Mouse (Mus musculus) WW6 (cell line): Measurements from ENCODE around the gene Gripap1.
"Not testable (repeated sequence)": the region's sequence is repeated elsewhere in the genome, so short reads cannot be mapped to it uniquely, and the experiment has no call there.

ENCODE experiments used
- DNase-seq: peaks from one replicate; pipeline ENCODE4 v3.0.0-alpha.2; 2013; ENCODE audit warnings: low read depth, low spot score

Gripap1 gene

DNA sequence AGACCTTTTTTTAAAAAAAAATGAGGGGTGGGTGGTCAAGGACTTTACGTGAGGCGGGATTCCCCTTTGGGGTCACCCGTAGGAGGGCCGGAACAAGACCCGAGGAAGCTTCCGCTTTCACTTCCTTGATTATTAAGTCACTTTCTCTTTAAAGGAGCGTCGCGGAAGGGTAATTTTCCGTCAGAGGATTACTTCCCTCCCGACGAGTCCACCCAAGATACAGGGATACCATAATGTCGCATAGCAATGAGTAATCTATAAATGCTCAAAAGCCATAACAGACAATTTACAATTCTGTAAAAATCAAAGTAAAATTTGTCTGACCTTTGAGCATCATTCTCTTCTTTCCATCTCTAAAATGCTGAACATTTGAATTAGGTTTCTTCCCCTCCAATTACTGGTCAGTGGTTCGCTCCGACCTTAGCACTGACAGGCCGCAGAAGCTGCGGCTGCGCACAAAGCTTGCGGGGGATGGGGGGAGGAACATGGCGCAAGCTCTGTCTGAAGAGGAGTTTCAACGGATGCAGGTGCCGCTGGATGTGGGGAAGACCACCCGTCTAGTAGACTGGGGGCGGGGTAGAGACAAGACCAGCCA is at the start of gene Gripap1:
TSS of gene Gripap1 (plus strand) at position 224 of the 595 bp plus-strand sequence.
- DNase-seq = no peak

DNA sequence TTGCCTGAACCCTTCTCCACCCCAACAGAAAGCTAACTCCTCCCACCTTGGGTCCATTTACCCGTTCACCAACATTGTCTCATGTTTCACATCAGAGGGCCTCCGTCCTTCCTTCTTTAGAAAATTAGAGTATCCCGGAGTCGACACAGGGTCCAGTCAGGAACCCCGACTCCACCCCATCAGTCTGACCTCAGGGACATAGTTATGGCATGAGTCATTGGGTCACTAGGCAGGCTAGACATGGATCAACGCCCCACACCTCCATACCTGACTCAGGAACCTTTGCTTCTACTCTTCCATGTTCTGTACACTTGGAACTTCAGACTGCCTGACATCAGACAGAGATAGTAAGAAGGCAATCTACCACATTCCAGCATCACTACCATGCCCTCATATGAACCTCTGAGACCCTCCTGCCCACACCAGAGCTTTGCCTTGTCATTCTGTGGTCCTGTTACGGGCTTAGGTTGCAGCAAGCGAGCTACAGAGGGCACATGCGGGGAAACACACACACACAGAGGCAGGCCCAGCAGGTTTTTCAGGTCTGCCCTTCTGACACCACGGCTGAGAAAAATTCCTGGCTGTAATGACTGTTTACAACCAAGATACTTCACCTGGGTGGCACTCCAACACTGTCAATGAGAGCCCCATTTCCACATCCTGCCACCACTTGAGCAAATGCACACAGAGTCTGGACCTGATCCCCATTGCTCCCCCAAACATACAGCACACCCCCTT is 49.3 kb upstream of the Gripap1 start:
- DNase-seq = no peak

- no peak for DNase-seq
These were observed 48.5 kb upstream of the Gripap1 start for GRCm38 (mm10) chrX:7741103-7741502.

DNA sequence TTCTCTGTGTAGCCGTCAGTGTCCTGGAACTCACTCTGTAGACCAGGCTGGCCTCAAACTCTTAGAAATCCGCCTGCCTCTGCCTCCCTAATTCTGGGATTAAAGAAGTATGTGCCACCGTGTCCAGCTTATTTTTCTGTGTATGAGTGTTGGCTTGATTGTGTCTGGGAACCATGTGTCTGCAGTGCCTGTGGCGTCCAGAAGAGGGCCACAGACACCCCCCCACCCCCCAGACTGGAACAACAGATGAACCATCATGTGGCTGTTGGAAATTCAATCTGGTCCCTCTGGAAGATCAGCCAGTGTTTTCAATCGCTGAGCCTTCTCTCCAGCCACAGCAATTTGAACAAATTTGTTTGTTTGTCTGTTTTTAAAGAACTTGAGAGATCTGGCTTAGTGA is 46.1 kb upstream of the Gripap1 start:
- no peak for DNase-seq

DNA sequence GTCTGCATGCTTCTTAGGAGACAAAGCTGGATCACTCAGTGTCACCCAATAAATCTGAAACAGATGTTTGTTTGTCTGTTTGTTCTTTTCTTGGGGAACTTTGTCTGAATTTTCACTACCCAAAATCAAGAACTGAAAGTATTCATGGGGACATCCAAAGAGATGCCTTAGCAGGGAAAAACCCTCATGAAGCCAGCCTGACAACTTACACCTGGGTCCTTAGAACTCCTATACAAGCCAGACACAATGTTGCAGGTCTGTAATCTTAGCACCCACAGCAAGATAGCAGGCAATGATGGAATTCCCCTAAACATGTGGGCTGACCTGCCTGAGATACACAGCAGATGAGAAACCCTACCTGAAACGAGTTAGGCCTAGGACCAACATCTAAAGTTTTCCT is 44.6 kb upstream of the Gripap1 start:
- no peak for DNase-seq

DNA sequence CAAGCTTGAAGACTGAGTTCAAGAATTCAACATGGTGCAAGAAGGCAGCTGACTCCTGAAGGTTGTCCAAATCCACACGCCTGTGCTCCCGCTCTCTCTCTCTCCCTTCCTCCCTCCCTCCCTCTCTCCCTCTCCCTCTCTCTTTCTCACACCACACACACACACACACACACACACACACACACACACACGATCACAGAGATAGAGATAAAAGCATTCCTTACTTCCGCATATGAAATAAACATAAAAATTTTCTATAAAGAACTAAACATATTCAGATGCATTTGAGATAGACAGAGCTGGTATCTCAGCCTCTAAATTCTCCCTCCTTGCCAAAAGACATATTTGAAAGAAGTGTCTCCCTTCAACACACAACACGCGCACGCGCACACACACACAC is 44.1 kb upstream of the Gripap1 start:
- no peak for DNase-seq

DNA sequence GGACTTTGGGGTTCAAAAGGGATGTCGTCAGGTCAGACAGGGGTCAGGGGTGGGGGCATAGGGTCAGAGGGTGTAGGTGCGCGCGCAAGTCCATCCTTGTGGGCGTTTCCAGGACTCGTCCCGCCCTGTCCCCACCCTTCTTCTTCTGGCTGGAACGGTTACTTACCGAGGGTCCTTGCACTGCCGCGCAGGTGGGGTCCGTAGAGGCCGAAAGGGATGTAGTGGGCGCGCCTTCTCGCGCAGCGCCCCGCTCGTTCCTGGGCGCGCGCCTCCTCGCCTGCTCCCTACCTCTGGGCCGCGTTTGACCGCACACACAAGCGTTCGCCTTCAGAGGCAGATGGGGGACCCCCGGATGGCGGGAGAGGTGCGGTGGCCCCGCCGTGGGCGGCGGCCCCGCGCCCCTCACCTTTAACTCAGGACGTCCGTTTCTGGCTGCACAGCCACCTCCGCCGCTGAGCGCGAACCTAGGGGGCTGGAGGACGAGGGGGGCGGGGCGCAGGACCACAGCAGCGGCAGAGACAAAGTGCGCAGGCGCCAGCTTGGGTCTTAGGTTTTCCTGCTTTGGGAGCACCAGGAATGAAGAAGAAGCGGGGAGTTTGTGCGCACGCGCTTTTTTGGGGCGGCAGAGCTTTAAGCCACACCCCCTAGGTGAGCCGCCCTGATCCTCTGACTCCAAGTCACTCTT is 39.0 kb upstream of the Gripap1 start, which contains the start of gene Ccdc120:
TSS of gene Ccdc120 (minus strand) at position 474 of the 685 bp plus-strand sequence.
- DNase-seq = peak; percentile 56

DNA sequence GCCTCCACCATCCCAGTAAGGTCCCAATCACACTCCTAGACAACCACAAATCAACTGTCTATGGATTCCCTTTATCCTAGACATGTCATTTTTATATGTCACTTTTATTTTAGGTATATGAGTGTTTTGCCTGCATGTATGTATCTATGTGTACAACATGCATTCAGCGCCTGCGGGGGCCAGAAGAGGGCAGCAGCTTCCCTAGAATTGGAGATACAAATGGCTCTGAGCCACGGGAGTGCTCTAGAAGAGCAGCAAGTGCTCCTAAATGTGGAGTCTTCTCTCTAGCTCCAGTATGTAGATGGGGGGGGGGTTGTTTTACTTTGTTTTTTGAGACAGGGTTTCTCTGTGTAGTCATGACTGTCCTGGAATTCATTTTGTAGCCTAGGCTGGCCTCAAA is 35.9 kb upstream of the Gripap1 start:
- DNase-seq = not testable (repeated sequence)

- peak; percentile 75 for DNase-seq
These were observed 27.2 kb upstream of the Gripap1 start, which contains the start of gene Tfe3 for GRCm38 (mm10) chrX:7762137-7762920. Tfe3 (plus strand) TSS chrX:7762560.

GRCm38 (mm10) chrX:7762921-7763197 is 26.7 kb upstream of the Gripap1 start:
- DNase-seq = no peak

- DNase-seq = no peak
These were observed 25.8 kb upstream of the Gripap1 start for GRCm38 (mm10) chrX:7763631-7764393.

- no peak for DNase-seq
These were observed 24.8 kb upstream of the Gripap1 start for GRCm38 (mm10) chrX:7764657-7765280.

- DNase-seq = no peak
These were observed 24.3 kb upstream of the Gripap1 start for GRCm38 (mm10) chrX:7765281-7765670.

DNA sequence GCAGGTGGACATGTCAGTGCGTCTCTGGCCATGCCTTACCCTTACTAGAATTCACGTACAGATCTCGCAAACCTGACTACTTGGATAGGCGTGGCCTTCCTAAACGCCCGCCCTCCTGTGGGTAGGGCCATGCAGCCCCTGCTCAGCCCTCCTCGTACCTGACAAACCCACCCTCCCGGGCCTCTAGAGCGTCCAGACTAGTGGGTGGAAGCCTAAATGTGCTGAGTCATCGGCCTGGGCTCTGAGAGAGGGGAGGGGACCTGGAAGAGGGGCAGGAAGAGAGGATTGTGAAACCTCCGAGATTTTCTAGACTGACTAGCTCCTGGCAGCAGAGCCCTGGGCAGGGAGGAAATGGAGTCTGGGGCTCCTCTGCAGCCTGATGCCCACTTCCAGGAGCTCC is 23.8 kb upstream of the Gripap1 start:
- DNase-seq = peak; percentile 78

- DNase-seq = no peak
These were observed 20.1 kb upstream of the Gripap1 start for GRCm38 (mm10) chrX:7769302-7770017.

DNA sequence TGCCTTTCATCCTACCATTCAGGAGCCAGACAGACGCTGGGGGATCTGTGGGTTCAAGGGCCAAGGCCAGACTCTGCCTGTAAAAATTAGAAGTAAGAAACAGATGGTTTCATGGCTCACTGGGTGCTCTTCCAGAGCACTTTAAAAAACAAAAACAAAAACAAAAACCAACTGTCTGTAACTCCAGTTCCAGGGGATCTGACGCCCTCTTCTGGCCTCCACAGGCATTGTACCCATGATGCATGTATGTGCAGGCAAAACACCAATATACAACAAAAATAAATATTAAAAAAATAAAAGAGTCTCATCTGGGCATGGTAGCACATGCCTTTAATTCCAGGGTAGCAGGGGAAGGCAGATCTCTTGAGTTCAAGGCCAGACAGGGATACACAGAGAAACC is 16.8 kb upstream of the Gripap1 start:
- no peak for DNase-seq

GRCm38 (mm10) chrX:7775501-7776205 is 13.9 kb upstream of the Gripap1 start:
- no peak for DNase-seq

DNA sequence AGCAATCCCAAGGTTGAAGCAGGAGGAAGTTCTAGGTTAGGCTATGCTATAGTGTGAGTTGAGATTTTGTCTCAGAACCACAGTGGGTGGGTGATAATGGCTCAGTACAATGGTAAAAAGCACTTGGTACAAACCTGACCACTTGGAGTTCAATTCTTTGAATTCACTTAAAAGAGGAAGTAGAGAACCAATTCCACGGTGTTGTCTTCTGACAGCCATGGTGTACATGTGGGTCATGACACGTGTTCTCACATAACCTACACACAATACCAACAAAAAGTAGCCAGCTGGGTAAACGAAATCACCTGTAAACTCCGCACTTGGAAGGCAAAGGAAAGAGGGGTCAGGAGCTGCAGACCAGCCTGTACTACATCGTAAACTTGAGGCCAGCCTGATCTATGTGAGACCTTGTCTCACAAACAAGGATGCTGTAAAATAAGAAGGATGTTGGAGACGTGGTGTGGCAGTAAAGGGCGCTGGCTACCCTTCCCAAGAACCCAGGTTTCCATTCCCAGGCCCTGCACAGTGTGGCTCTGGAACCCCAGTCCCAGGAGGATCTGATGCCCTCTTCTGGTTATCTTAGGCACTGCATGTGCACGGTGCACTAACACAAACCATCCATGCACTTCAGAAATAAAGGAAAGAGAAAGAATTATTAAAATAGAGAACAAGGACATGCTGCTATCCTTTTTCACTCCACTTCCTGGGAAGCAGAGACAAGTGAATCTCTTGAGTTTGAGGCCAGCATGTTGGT is 13.1 kb upstream of the Gripap1 start:
- DNase-seq = no peak
